Mouse (Mus musculus): Measurements from ENCODE around the gene Gm3448.
"Not testable (repeated sequence)": the region's sequence is repeated elsewhere in the genome, so short reads cannot be mapped to it uniquely, and the experiment has no call there.

Gm3448 gene

DNA sequence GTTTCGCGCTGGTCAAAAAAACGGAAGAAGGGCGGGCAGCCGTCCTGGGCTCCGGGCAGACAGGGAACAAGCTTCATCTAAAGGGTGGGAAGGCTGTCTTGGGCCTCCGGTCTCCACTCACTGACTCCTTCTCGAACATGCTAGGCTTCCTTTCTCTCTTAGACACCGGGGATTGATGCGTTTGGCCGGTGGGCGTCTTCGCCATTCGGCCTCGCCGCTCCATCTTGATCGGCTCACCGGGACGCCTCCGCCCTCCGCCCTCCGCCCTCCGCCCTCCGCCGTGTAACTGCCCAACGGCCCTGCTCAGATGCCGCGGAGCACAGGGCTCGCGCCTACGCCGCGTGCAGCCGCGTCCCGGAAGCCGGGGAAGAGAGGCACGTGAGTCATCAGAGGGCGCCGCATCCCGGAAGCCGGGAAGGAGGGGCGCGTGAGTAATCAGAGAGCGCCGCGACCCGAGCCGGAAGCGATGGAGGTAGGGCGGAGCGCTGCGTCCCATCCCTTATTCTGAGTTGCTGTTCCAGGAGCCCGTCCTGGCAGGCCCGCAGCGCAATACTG lies at the start of gene Gm3448, which contains the start of the genes Ermard and Tcte3:
Gene Gm3448, minus strand, starts transcription at position 363 of the 555 bp plus-strand sequence.
Gene Ermard, plus strand, starts transcription at position 34 of the 555 bp plus-strand sequence.
Gene Tcte3, minus strand, starts transcription at position 314 of the 555 bp plus-strand sequence.
- peak; percentile 96 for ATAC-seq (ENCODE audit: low TSS enrichment)

DNA sequence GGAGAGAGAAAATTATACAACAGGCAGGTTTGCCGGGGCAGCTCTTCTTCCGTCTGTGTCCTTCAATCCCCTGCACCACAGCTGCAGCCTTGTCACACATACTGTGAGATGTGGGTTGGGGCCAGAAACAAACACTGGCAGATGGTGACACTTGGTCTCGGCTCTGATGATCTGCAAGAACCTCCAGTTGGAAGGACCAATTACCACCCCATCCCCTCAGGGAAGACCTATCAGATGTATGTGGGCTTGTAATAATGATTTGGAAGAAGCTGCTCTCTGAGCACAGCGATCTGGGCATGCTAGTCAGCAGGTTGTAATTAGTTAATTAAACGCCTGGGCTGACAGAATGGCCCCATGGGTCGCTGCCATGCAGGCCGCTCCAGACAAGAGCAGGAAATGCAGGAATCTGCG lies 47.3 kb upstream of the Gm3448 start:
- no peak for ATAC-seq (ENCODE audit: low TSS enrichment)

- no peak for ATAC-seq (ENCODE audit: low TSS enrichment)
These were observed 46.8 kb upstream of the Gm3448 start for GRCm38 (mm10) chr17:15088166-15088565.

- ATAC-seq (ENCODE audit: low TSS enrichment), result no peak
These were observed 43.7 kb upstream of the Gm3448 start for GRCm38 (mm10) chr17:15085006-15085405.

GRCm38 (mm10) chr17:15084226-15084848 lies 43.0 kb upstream of the Gm3448 start:
- no peak for ATAC-seq (ENCODE audit: low TSS enrichment)

GRCm38 (mm10) chr17:15077536-15077935 lies 36.2 kb upstream of the Gm3448 start:
- ATAC-seq (ENCODE audit: low TSS enrichment), result no peak

- ATAC-seq (ENCODE audit: low TSS enrichment), result no peak
These were observed 33.7 kb upstream of the Gm3448 start for GRCm38 (mm10) chr17:15075033-15075432.

DNA sequence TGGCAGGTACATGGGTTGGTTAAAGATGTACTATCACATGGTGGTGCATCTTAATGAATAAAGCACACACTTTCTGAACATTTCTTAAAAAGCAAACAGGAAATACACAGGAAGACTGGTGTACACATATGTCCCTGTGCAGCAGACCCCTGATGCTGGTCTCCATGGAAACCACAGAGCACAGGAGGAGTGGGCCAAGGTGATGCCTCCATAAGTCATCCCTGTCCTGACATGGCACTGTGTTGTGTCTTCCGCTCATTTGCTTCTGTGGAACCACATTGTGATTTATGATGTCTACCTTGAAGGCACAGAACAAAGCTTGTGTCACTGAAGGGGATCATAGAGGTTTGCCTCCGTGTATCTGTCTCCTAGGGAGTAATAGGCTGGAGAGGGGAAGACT lies 30.9 kb upstream of the Gm3448 start:
- ATAC-seq (ENCODE audit: low TSS enrichment), result no peak

DNA sequence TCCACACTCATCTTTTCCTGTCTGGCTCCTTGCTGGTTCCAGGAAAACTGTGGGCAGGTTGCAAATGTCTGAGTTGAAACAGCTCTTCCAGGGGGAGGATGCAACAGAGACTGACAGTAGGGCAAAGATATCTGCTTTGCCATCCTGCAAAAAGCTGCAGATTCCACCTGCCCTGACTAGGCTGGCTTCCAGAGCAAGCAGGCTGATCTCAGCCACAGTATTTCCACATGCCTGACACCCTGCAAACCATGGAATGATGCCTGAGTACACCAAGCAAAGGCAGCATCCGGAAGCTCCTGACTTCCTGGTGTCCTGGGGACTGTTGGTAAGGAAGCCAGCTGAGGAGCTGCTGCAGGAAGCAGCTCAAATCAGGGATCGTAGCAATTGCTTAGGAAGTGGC lies 27.8 kb upstream of the Gm3448 start:
- ATAC-seq (ENCODE audit: low TSS enrichment), result peak; percentile 81

DNA sequence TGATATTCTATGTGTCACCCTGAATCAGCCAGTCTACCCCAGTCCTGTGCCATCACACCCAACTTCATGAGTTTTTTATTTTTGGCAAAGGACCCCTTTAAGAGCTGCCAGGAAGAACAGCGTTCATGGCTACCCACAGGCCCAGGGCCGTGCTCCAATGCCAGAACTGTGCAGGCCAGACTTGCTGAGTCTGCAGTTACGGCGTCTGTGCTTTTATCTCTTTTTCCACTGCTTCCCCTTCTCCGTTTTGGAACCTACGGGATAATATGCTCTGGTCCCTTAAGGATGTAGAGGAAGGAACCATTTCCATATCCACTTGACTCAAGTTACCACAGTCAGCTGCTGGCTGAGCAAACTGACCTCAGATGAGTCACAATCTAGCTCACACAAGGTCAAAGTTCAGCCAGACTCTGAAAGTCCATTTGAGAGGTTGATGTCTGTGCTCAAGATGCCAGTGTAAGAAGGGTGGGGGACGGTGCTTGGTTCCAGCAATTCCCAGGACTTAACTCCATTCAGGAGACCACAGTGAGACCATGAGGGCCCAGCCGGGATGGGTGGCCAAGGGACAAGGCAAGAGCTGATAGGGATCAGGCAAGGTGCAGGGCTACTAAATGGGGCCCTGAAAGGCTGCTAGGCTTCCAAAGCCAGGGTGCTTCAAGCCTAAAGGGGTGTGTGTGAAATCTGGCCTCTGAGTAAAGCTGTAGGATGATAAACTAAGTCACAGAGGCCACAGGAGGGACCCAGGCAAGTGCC lies 26.9 kb upstream of the Gm3448 start:
- ATAC-seq (ENCODE audit: low TSS enrichment), result no peak

DNA sequence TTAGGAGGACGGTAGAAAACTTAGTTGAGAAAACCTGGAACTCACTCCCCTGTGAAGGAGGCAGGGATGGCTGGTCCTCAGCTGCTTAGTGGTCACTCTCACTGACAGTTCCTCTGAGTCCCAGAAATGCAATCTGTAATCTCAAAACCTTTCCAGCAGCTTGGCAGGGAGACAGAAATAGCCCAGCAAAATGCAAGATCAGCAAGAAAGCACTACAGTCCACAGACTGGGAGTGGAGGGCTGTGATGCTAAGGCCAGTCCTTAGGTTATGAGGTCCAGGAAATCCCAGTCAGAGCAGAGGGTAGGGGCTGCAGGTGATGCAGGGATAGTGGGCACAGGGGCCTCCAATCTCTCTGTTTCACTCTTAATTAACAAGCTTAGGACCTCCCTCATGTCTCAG lies 25.6 kb upstream of the Gm3448 start:
- no peak for ATAC-seq (ENCODE audit: low TSS enrichment)

DNA sequence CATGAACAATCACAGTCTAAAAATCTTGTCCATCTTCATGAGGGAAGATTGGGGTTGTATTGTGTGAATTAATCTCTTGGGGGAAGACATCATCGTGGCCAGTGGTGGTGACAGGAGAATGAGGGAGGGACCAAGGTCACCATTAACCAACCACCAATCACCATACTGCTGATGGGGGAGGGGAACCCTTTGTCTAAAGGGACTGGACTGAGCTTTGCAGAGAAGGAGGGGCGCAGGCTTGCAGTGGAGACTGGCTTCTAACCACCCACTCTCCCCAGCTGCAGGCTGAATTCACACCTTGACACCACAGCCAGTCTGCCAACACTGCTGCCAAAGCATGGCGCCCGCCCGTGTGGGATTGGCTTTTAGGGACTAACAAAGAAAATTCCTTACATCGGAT lies 24.7 kb upstream of the Gm3448 start:
- no peak for ATAC-seq (ENCODE audit: low TSS enrichment)

DNA sequence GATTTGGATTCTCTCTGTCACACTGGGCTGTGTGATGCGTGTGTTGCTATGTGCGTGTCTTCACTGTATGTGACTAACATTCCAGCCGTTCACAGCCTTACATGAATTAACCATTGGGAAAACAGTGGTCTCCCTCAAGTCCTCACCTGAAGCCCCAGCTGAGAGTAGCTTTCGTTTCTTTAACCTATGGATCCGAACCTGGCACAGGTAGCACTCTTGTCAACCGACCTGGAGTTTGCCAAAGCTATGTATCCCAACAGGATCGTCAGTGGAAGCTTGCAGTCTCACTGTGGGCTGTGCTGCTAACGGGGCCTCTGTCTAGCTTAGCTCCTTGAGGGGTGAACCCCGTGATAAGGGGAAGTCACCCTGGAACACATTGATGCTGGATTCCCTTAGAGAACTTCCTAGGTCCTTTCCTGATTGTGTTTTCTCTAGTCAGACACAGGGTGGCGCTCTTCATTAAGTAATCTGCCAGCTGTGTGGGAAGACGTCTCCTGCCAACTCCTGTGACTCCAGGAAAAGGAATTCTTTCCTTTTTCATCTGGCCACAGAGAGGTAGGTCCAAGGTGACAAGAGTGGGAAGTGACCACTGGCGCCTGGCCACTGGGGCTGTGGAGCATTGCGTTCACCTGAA lies 24.2 kb upstream of the Gm3448 start:
- ATAC-seq (ENCODE audit: low TSS enrichment), result peak; percentile 84

DNA sequence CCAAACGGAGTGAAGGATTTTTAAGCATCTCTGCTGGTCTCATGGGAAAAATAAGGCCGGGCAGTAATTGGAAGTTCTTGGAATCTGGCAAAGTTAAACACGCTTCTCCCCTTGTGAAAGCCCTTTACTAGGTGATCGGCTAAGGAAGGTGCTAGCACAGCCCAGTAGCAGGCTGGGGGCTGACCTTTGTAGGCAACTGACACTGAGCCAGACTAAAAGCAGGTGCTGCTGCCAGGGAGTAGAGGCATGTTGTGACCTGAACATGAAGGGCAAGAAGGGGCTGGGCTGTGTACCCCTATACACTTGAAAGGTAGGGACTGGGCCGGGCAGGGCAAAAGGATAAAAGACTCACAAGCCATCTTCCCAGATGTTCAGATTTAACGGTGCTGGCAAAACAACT lies 19.0 kb upstream of the Gm3448 start:
- no peak for ATAC-seq (ENCODE audit: low TSS enrichment)

GRCm38 (mm10) chr17:15059646-15060045 lies 18.3 kb upstream of the Gm3448 start:
- no peak for ATAC-seq (ENCODE audit: low TSS enrichment)

GRCm38 (mm10) chr17:15058161-15058591 lies 16.8 kb upstream of the Gm3448 start:
- ATAC-seq (ENCODE audit: low TSS enrichment), result no peak

GRCm38 (mm10) chr17:15055925-15056324 lies 14.6 kb upstream of the Gm3448 start:
- peak; percentile 67 for ATAC-seq (ENCODE audit: low TSS enrichment)

DNA sequence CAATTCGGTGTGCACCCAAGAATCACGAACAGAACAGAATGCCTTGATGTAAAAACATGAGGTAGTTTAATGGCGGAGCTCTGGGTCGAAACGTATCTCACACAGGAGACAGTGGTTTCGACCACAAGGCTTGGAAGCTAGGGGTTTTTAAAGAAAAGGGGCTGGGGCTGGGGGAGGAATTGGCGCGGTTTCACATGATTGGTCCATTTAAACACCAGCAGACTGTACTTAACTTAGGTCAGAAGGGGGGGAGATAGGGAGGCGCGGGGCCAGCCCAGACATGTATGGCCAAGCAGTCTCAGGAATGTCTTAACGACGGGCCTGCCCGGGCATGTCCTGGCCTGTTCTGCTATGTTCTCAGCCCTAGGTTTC lies 12.5 kb upstream of the Gm3448 start:
- ATAC-seq (ENCODE audit: low TSS enrichment), result not testable (repeated sequence)

DNA sequence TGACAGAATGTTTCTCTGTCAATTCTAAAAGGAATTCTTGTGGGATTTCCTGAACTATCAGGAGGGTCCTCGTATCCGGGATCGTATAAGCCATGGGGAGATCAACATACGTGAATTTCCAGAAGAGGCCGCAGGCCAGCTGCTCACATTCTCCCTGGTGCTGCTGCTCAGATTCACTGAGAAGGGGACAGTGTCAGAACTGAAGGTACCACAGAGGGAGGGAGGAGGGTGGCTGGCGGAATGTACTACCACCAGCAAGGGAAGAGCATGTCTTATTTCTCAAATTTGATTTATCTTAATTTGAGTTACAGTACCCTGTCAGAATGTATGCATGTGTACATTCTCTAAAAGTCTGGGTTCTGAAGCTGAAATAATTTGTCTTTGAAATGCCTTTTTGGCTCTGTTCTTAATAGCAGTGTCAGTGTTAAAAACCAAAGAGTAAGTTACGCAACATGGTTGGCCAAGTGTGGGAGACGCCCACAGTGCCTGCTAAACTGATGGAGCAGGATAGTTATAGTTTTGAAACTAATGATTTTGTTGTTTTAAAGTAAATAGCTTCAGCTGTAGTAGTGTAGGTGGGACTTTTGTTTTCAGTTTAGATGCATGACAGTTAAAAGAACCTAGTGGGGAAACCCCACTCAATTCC lies 12.0 kb upstream of the Gm3448 start:
- ATAC-seq (ENCODE audit: low TSS enrichment), result peak; percentile 55

DNA sequence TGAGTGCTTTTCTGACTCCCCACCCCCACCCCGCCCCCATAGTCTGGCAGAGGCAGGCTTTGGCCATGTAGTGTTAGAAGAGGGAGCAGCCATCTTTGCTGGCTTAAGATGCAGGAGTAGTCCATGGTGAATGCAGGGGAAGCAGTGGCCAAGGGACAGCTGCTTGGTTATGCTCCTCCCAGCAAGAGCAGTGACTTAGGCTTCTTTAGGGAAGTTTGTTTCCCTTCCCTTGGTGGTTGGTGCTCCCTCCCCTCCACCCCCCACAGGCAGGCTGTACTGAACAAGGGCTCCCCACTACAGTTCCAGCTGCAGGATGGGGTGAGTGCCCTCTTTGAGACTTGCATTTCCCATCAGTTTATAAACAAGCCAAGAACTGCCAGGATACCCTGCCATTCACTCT lies 11.4 kb upstream of the Gm3448 start:
- ATAC-seq (ENCODE audit: low TSS enrichment), result peak; percentile 35; the same call in 1 of the 2 replicates

DNA sequence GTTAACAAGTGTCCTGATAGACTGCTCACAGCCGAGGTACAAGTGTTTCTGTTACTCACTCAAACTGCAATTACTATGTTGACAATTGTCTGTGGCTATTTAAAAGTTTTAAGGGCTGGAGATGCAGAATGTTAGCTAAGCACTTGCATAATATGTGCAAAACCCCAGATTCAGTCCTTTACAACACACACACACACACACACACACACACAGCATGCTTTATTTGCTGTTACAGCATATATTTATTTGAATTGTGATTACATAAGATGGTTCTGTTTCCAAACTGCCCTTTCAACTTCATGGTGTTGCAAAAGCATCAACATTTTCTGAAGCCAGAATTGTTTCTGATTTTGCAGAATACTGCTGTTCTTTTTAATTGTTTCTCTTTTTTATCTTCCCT lies 9.0 kb upstream of the Gm3448 start:
- ATAC-seq (ENCODE audit: low TSS enrichment), result not testable (repeated sequence)

DNA sequence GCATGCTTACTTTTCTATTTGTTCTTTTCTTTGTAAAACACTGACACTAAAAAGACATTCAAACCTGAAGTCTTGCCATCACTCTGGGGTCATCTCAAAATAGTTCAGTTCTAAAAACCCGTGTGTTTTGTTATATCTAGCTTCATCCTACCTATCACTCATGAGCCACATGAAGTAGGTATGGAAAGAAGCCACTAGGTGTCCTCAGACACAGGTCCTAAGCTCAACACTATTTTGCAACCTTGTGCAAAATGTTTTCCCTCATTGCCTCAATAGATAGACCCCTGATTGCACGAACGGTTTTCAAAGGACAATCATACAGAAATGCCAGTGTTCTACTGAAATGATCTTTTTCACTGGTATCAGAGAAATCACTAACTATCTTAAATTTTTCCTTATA lies 882 bp downstream of the Gm3448 start:
- ATAC-seq (ENCODE audit: low TSS enrichment), result not testable (repeated sequence)
